Mouse (Mus musculus) ZHBTc4 (cell line): ENCODE results near the gene Cfb.
A peak's percentile ranks its signal among the peaks of the same experiment; 100 is the strongest.

ENCODE experiments used
- DNase-seq: peaks from one replicate; pipeline ENCODE4 v3.0.0-alpha.2; 2011; ENCODE audit warnings: low read depth, low spot score

Cfb gene

GRCm38 (mm10) chr17:34884704-34885103, 22.4 kb upstream of the Cfb start:
- DNase-seq: no peak

- no peak for DNase-seq
Measured at GRCm38 (mm10) chr17:34883332-34883731, 21.0 kb upstream of the Cfb start.

GRCm38 (mm10) chr17:34881683-34882310, 19.5 kb upstream of the Cfb start, which contains the start of gene Gm20547:
Gm20547 (minus strand) TSS chr17:34882042.
- peak; percentile 35 for DNase-seq

GRCm38 (mm10) chr17:34881166-34881565, 18.8 kb upstream of the Cfb start:
- no peak for DNase-seq

GRCm38 (mm10) chr17:34879336-34879879, 17.1 kb upstream of the Cfb start, which contains the start of gene Zbtb12:
Zbtb12 (plus strand) TSS chr17:34879483.
- no peak for DNase-seq

GRCm38 (mm10) chr17:34874321-34874720, 12.0 kb upstream of the Cfb start:
- no peak for DNase-seq

GRCm38 (mm10) chr17:34865981-34866380, 3.7 kb upstream of the Cfb start:
- no peak for DNase-seq

GRCm38 (mm10) chr17:34861704-34862415, 458 bp downstream of the Cfb start:
- no peak for DNase-seq

GRCm38 (mm10) chr17:34860514-34860913, 1.8 kb downstream of the Cfb start:
- DNase-seq: no peak

GRCm38 (mm10) chr17:34858670-34859069, 3.6 kb downstream of the Cfb start:
- DNase-seq: no peak

- peak; percentile 61 for DNase-seq
Measured at GRCm38 (mm10) chr17:34855825-34856224, 6.5 kb downstream of the Cfb start.

- no peak for DNase-seq
Measured at GRCm38 (mm10) chr17:34854761-34855160, 7.6 kb downstream of the Cfb start.

GRCm38 (mm10) chr17:34853511-34853910, 8.8 kb downstream of the Cfb start:
- no peak for DNase-seq

GRCm38 (mm10) chr17:34850517-34851125, 11.7 kb downstream of the Cfb start:
- DNase-seq: no peak

GRCm38 (mm10) chr17:34849722-34850516, 12.4 kb downstream of the Cfb start, which contains the start of the genes Skiv2l and Nelfe:
Skiv2l (minus strand) TSS chr17:34850210.
Nelfe (plus strand) TSS chr17:34850391.
- peak; percentile 99 for DNase-seq

- no peak for DNase-seq
Measured at GRCm38 (mm10) chr17:34847615-34848014, 14.7 kb downstream of the Cfb start.

GRCm38 (mm10) chr17:34847192-34847591, 15.1 kb downstream of the Cfb start:
- no peak for DNase-seq

GRCm38 (mm10) chr17:34844884-34845283, 17.4 kb downstream of the Cfb start:
- DNase-seq: no peak

GRCm38 (mm10) chr17:34840736-34841307, 21.5 kb downstream of the Cfb start:
- no peak for DNase-seq

- DNase-seq: no peak
Measured at GRCm38 (mm10) chr17:34838785-34839184, 23.5 kb downstream of the Cfb start.
